Mouse (Mus musculus) limb, embryonic 15.5 days (tissue): ENCODE measurements around the gene Unc119b. TPM values are rescaled to one million over a fixed set of nuclear protein-coding genes. Genes with fewer than 3 reads are reported as not detected.

Source experiments
- ATAC-seq: fragments of 200-750 bp; cut with Nextera tagmentation; 2 replicates; pipeline ENCODE4 v1.8.0; 2017; ENCODE audit warnings: low read depth, moderate TSS enrichment; ENCODE audit not compliant: insufficient number of reproducible peaks, low FRiP score, low TSS enrichment
- H3K27ac ChIP-seq: fragments of 300-500 bp; sonication (generic); 2 replicates; pipeline ENCODE4 v1.5.1; 2015; ENCODE audit warnings: moderate library complexity, mild to moderate bottlenecking, inconsistent platforms
- H3K27me3 ChIP-seq: fragments of 300-500 bp; sonication (generic); 2 replicates; pipeline ENCODE4 v1.6.1; 2015; ENCODE audit warnings: inconsistent platforms
- H3K36me3 ChIP-seq: fragments of 300-500 bp; sonication (generic); 2 replicates; pipeline ENCODE4 v1.6.1; 2015; ENCODE audit warnings: inconsistent platforms
- H3K4me1 ChIP-seq: fragments of 300-500 bp; sonication (generic); 2 replicates; pipeline ENCODE4 v1.6.1; 2015; ENCODE audit warnings: inconsistent platforms
- H3K4me2 ChIP-seq: fragments of 300-500 bp; sonication (generic); 2 replicates; pipeline ENCODE4 v1.6.1; 2015; ENCODE audit warnings: mild to moderate bottlenecking, inconsistent platforms
- H3K4me3 ChIP-seq: fragments of 300-500 bp; sonication (generic); 2 replicates; pipeline ENCODE4 v1.5.1; 2015; ENCODE audit warnings: mild to moderate bottlenecking, inconsistent platforms
- H3K9ac ChIP-seq: fragments of 300-500 bp; sonication (generic); 2 replicates; pipeline ENCODE4 v1.6.1; 2015; ENCODE audit warnings: inconsistent platforms
- H3K9me3 ChIP-seq: fragments of 300-500 bp; sonication (generic); 2 replicates; pipeline ENCODE4 v1.6.1; 2016; ENCODE audit warnings: inconsistent platforms
- WGBS: fragments of 180-500 bp; shearing (Covaris S2); methylation state at CpG from one replicate; pipeline ENCODE4 v1.1.7; 2015; 5-methylcytosine and 5-hydroxymethylcytosine counted together
- polyA plus RNA-seq: library from polyadenylated mRNA; unstranded; fragments of >200 nt; fragmentation: Nextera tagmentation; extraction: Ambion mirVana; gene quantifications from 2 replicates; pipeline ENCODE4 v1.2.1, GENCODE M21; 2015

The Unc119b gene
- polyA plus RNA-seq, 1 experiment from 2014 or later = 36.9 TPM

- Histone ChIP-seq H3K4me3 (no peak overlapping the region), H3K4me1 (no peaks in the 10 kb centered on the region), H3K27ac (no peak overlapping the region), H3K9me3 (no peaks in the 10 kb centered on the region), H3K9ac (no peak overlapping the region), H3K4me2 (no peak overlapping the region), H3K27me3 (no peaks in the 10 kb centered on the region), H3K36me3 (peaks cover 54% of the 10 kb centered on the region)
- no peak; the same call in 1 of the 2 replicates for ATAC-seq
- WGBS = 76% methylated on average over 6 of the region's 6 CpGs
Observed at GRCm38 (mm10) chr5:115100473-115100872, 34.3 kb downstream of the Unc119b start.

- H3K4me3 ChIP-seq = no peak overlapping the region
- no peak for ATAC-seq
- H3K36me3 ChIP-seq = peaks cover 59% of the 10 kb centered on the region
- no peaks in the 10 kb centered on the region for H3K4me1 ChIP-seq
- no peak overlapping the region for H3K9ac ChIP-seq
- no peak overlapping the region for H3K27ac ChIP-seq
- H3K9me3 ChIP-seq = no peaks in the 10 kb centered on the region
- WGBS = 88% methylated on average over 9 of the region's 9 CpGs
- H3K27me3 ChIP-seq = no peaks in the 10 kb centered on the region
- H3K4me2 ChIP-seq = no peak overlapping the region
Observed at GRCm38 (mm10) chr5:115099991-115100390, 34.8 kb downstream of the Unc119b start.

- Histone ChIP-seq H3K9ac (no peak overlapping the region), H3K4me3 (no peak overlapping the region), H3K27me3 (no peaks in the 10 kb centered on the region), H3K27ac (no peak overlapping the region), H3K4me1 (no peaks in the 10 kb centered on the region), H3K4me2 (no peak overlapping the region), H3K36me3 (peaks cover 64% of the 10 kb centered on the region), H3K9me3 (no peaks in the 10 kb centered on the region)
- 81% methylated on average over 5 of the region's 5 CpGs for WGBS
- ATAC-seq = no peak
Observed at GRCm38 (mm10) chr5:115099530-115099929, 35.2 kb downstream of the Unc119b start.

- H3K36me3 ChIP-seq = peaks cover 67% of the 10 kb centered on the region
- 96% methylated on average over 8 of the region's 8 CpGs for WGBS
- H3K4me2 ChIP-seq = no peak within 1 kb of the TSS
- no peaks in the 10 kb centered on the region for H3K4me1 ChIP-seq
- ATAC-seq = no peak
- H3K9ac ChIP-seq = no peak within 1 kb of the TSS
- no peaks in the 10 kb centered on the region for H3K27me3 ChIP-seq
- H3K4me3 ChIP-seq = no peak within 1 kb of the TSS
- H3K27ac ChIP-seq = no peak within 1 kb of the TSS
- no peaks in the 10 kb centered on the region for H3K9me3 ChIP-seq
Observed at GRCm38 (mm10) chr5:115098195-115098594, 36.6 kb downstream of the Unc119b start, which contains the start of gene Gm10401. Gene Gm10401, minus strand, starts transcription at chr5:115098295.

- H3K27me3 ChIP-seq = no peaks in the 10 kb centered on the region
- 72% methylated on average over 6 of the region's 6 CpGs for WGBS
- no peak overlapping the region for H3K4me3 ChIP-seq
- no peaks in the 10 kb centered on the region; the same call in 1 of the 2 replicates for H3K9me3 ChIP-seq
- H3K27ac ChIP-seq = no peak overlapping the region
- no peak for ATAC-seq
- no peaks in the 10 kb centered on the region for H3K4me1 ChIP-seq
- no peak overlapping the region for H3K9ac ChIP-seq
- peaks cover 84% of the 10 kb centered on the region for H3K36me3 ChIP-seq
- no peak overlapping the region for H3K4me2 ChIP-seq
Observed at GRCm38 (mm10) chr5:115091776-115092175, 43.0 kb downstream of the Unc119b start.

GRCm38 (mm10) chr5:115091015-115091414 lies 43.8 kb downstream of the Unc119b start:
- WGBS = 56% methylated on average over 3 of the region's 3 CpGs
- H3K4me2 ChIP-seq = no peak overlapping the region
- H3K9me3 ChIP-seq = no peaks in the 10 kb centered on the region; the same call in 1 of the 2 replicates
- H3K4me1 ChIP-seq = no peaks in the 10 kb centered on the region
- no peak overlapping the region for H3K27ac ChIP-seq
- H3K27me3 ChIP-seq = no peaks in the 10 kb centered on the region
- H3K9ac ChIP-seq = no peak overlapping the region
- peaks cover 84% of the 10 kb centered on the region for H3K36me3 ChIP-seq
- no peak for ATAC-seq
- no peak overlapping the region for H3K4me3 ChIP-seq

GRCm38 (mm10) chr5:115089592-115090268 lies 45.0 kb downstream of the Unc119b start:
- WGBS = 87% methylated on average over 5 of the region's 5 CpGs
- no peak overlapping the region for H3K4me3 ChIP-seq
- no peak for ATAC-seq
- H3K36me3 ChIP-seq = peaks cover 79% of the 10 kb centered on the region
- H3K4me2 ChIP-seq = no peak overlapping the region
- H3K9me3 ChIP-seq = no peaks in the 10 kb centered on the region; the same call in 1 of the 2 replicates
- H3K9ac ChIP-seq = no peak overlapping the region
- no peaks in the 10 kb centered on the region for H3K4me1 ChIP-seq
- no peak overlapping the region for H3K27ac ChIP-seq
- no peaks in the 10 kb centered on the region for H3K27me3 ChIP-seq

- H3K4me1 ChIP-seq = no peaks in the 10 kb centered on the region
Observed at GRCm38 (mm10) chr5:115085675-115086074, 49.1 kb downstream of the Unc119b start.

GRCm38 (mm10) chr5:115083492-115083891 lies 51.3 kb downstream of the Unc119b start:
- WGBS = 83% methylated on average over 6 of the region's 6 CpGs
- H3K36me3 ChIP-seq = peaks cover 63% of the 10 kb centered on the region

More at GRCm38 (mm10) chr5:115085675-115086074, 49.1 kb downstream of the Unc119b start:
- H3K9ac ChIP-seq = no peak overlapping the region
- ATAC-seq = no peak
- no peak overlapping the region for H3K27ac ChIP-seq
- H3K9me3 ChIP-seq = no peaks in the 10 kb centered on the region; the same call in 1 of the 2 replicates
- 95% methylated on average over 2 of the region's 2 CpGs for WGBS
- no peaks in the 10 kb centered on the region for H3K27me3 ChIP-seq
- no peak overlapping the region for H3K4me3 ChIP-seq
- H3K36me3 ChIP-seq = peaks cover 83% of the 10 kb centered on the region
- H3K4me2 ChIP-seq = no peak overlapping the region

GRCm38 (mm10) chr5:115081636-115082035 lies 53.1 kb downstream of the Unc119b start:
- no peak overlapping the region for H3K4me3 ChIP-seq
- peaks cover 47% of the 10 kb centered on the region for H3K36me3 ChIP-seq
- H3K4me1 ChIP-seq = no peaks in the 10 kb centered on the region
- H3K27ac ChIP-seq = no peak overlapping the region
- no peaks in the 10 kb centered on the region for H3K9me3 ChIP-seq
- 80% methylated on average over 5 of the region's 5 CpGs for WGBS
- no peak for ATAC-seq
- no peak overlapping the region for H3K9ac ChIP-seq
- no peak overlapping the region for H3K4me2 ChIP-seq
- H3K27me3 ChIP-seq = no peaks in the 10 kb centered on the region

More at GRCm38 (mm10) chr5:115083492-115083891, 51.3 kb downstream of the Unc119b start:
- H3K27me3 ChIP-seq = no peaks in the 10 kb centered on the region
- H3K27ac ChIP-seq = no peak overlapping the region
- ATAC-seq = no peak
- no peaks in the 10 kb centered on the region for H3K4me1 ChIP-seq
- no peak overlapping the region for H3K4me3 ChIP-seq
- no peaks in the 10 kb centered on the region for H3K9me3 ChIP-seq
- no peak overlapping the region for H3K9ac ChIP-seq
- H3K4me2 ChIP-seq = no peak overlapping the region

GRCm38 (mm10) chr5:115076144-115076901 lies 58.5 kb downstream of the Unc119b start:
- peaks cover 13% of the 10 kb centered on the region for H3K4me1 ChIP-seq
- no peak overlapping the region for H3K27ac ChIP-seq
- no peak overlapping the region for H3K9ac ChIP-seq
- no peaks in the 10 kb centered on the region for H3K9me3 ChIP-seq
- no peak overlapping the region for H3K4me2 ChIP-seq
- peaks cover 23% of the 10 kb centered on the region for H3K36me3 ChIP-seq
- no peaks in the 10 kb centered on the region for H3K27me3 ChIP-seq
- ATAC-seq = no peak
- WGBS = 58% methylated on average over 5 of the region's 5 CpGs
- H3K4me3 ChIP-seq = no peak overlapping the region

- Histone ChIP-seq H3K27ac (no peak overlapping the region), H3K4me2 (no peak overlapping the region), H3K36me3 (peaks cover 16% of the 10 kb centered on the region), H3K4me3 (no peak overlapping the region), H3K27me3 (no peaks in the 10 kb centered on the region), H3K9me3 (no peaks in the 10 kb centered on the region), H3K4me1 (peaks cover 15% of the 10 kb centered on the region), H3K9ac (no peak overlapping the region)
- no peak for ATAC-seq
- 75% methylated on average over 4 of the region's 4 CpGs for WGBS
Observed at GRCm38 (mm10) chr5:115074749-115075148, 60.0 kb downstream of the Unc119b start.
